Mouse (Mus musculus): ENCODE data around the gene Uap1. TPM values are rescaled to one million over a fixed set of nuclear protein-coding genes. Genes with fewer than 3 reads are reported as not detected.
"Not testable (repeated sequence)": the region's sequence is repeated elsewhere in the genome, so short reads cannot be mapped to it uniquely, and the experiment has no call there.

Uap1 gene
- total RNA-seq, 2 experiments from 2014 or later: 60.6 to 69.4 TPM

GRCm38 (mm10) chr1:170130962-170131361 lies 43.8 kb downstream of the Uap1 start:
- no peak for DNase-seq (ENCODE audit: low spot score in 2 of 2)

GRCm38 (mm10) chr1:170124644-170125043 lies 50.1 kb downstream of the Uap1 start:
- DNase-seq (ENCODE audit: low spot score in 2 of 2): no peak

GRCm38 (mm10) chr1:170113616-170114015 lies 61.1 kb downstream of the Uap1 start:
- DNase-seq (ENCODE audit: low spot score in 2 of 2): no peak

- no peak for DNase-seq (ENCODE audit: low spot score in 2 of 2)
Observed at GRCm38 (mm10) chr1:170112261-170112660, 62.5 kb downstream of the Uap1 start.

- DNase-seq (ENCODE audit: low spot score in 2 of 2): no peak
Observed at GRCm38 (mm10) chr1:170111651-170112226, 63.0 kb downstream of the Uap1 start.

GRCm38 (mm10) chr1:170110516-170111332 lies 64.0 kb downstream of the Uap1 start, which contains the start of gene Ddr2:
Ddr2 (minus strand) TSS chr1:170110762.
- DNase-seq (ENCODE audit: low spot score in 2 of 2): no peak

GRCm38 (mm10) chr1:170109776-170110515 lies 64.8 kb downstream of the Uap1 start:
- DNase-seq (ENCODE audit: low spot score in 2 of 2): no peak

- DNase-seq (ENCODE audit: low spot score in 2 of 2): not testable (repeated sequence)
Observed at GRCm38 (mm10) chr1:170102814-170103213, 71.9 kb downstream of the Uap1 start.

Other genes with a start within 250 kb of the Uap1 start
- 10 to 100 TPM; 16.8 to 20.0 TPM for gene Ccdc190, start 246.3 kb downstream of the Uap1 start, total RNA-seq (2021)
- gene Hsd17b7, start 205.7 kb downstream of the Uap1 start, total RNA-seq (2021): 10 to 100 TPM; 14.4 to 17.4 TPM
- gene Ddr2, start 64.2 kb downstream of the Uap1 start, total RNA-seq (2021): 1 to 10 TPM; 7.0 to 7.2 TPM
- gene Uhmk1, start 40.4 kb upstream of the Uap1 start, total RNA-seq (2021): 100 to 1,000 TPM; 139 to 148 TPM
- gene Sh2d1b2, start 57.8 kb upstream of the Uap1 start, total RNA-seq (2021): not detected
- gene Sh2d1b1, start 102.4 kb upstream of the Uap1 start, total RNA-seq (2021): under 1 TPM in 1 of 2 experiments, not detected in 1; 0.12 TPM
- gene Gm7694, start 131.4 kb upstream of the Uap1 start, total RNA-seq (2021): 1 to 10 TPM; 2.1 to 2.2 TPM
- not detected for gene Spata46, start 133.8 kb upstream of the Uap1 start, total RNA-seq (2021)